Mouse (Mus musculus) retina, adult 2 months (tissue): ENCODE measurements around the gene Pck2.

Experiments
- DNase-seq: peaks from one replicate; pipeline ENCODE4 v3.0.0-alpha.2; 2012; ENCODE audit warnings: low read depth, low spot score

The Pck2 gene

GRCm38 (mm10) chr14:55598521-55599390, 58.7 kb downstream of the Pck2 start:
- no peak for DNase-seq
